Comparison of ENCODE assay signal across 7 mouse cellular contexts in genomic region chr2:73910571-73911174, GRCm38 (mm10). TPM values are rescaled to one million over a fixed set of nuclear protein-coding genes. Genes with fewer than 3 reads are reported as not detected.
A peak's percentile ranks its signal among the peaks of the same experiment; 100 is the strongest.
DNase-seq lines count a peak whose midpoint lies in the region; ATAC-seq lines count a peak whose summit lies in the region.

No protein-coding gene starts in this region.

- H3K4me2 ChIP-seq in intestine, embryonic 15.5 days (replicated peaks) = peak overlapping the region; percentile 66
- H3K4me2 ChIP-seq in limb, embryonic 11.5 days (ENCODE audit: low read depth, severe bottlenecking) = peak overlapping the region; percentile 66
- H3K4me2 ChIP-seq in midbrain, embryonic 12.5 days (replicated peaks) = peak overlapping the region; percentile 78

- DNase-seq in adrenal gland, adult 2 months = peak; percentile 79
- peak; percentile 69 for DNase-seq in embryo, embryonic 11 days
- DNase-seq in gastrocnemius, postnatal 36 days = peak; percentile 44 to 51
- DNase-seq in limb, embryonic 11.5 days (ENCODE audit: low spot score) = peak; percentile 66
- DNase-seq in spleen, adult 12 weeks (ENCODE audit: low spot score) = peak; percentile 35

- peaks cover 23% of the 10 kb centered on the region for H3K36me3 ChIP-seq in intestine, embryonic 15.5 days
- H3K36me3 ChIP-seq in limb, embryonic 11.5 days (ENCODE audit: control insufficient read depth, insufficient read depth, low read length) = peaks cover 19% of the 10 kb centered on the region
- H3K36me3 ChIP-seq in midbrain, embryonic 12.5 days = peaks cover 27% of the 10 kb centered on the region

- ATAC-seq in intestine, embryonic 15.5 days = peak; percentile 73
- peak; percentile 53; the same call in 1 of the 2 replicates for ATAC-seq in limb, embryonic 11.5 days (ENCODE audit: insufficient number of reproducible peaks, low FRiP score, low TSS enrichment, low read depth)
- no peak; the same call in none of the 2 replicates for ATAC-seq in midbrain, embryonic 12.5 days (ENCODE audit: low FRiP score, low read depth)

- peak overlapping the region; percentile 100 for H3K9ac ChIP-seq in intestine, embryonic 15.5 days
- H3K9ac ChIP-seq in limb, embryonic 11.5 days (ENCODE audit: low read length) = peak overlapping the region; percentile 84
- peak overlapping the region; percentile 99 for H3K9ac ChIP-seq in midbrain, embryonic 12.5 days (replicated peaks)

- peak overlapping the region; percentile 93 for H3K27ac ChIP-seq in intestine, embryonic 15.5 days
- H3K27ac ChIP-seq in limb, embryonic 11.5 days (replicated peaks; ENCODE audit: low read depth, low read length) = peak overlapping the region; percentile 81
- H3K27ac ChIP-seq in midbrain, embryonic 12.5 days (replicated peaks) = peak overlapping the region; percentile 90

- H3K9me3 ChIP-seq in intestine, embryonic 15.5 days = no peaks in the 10 kb centered on the region
- H3K9me3 ChIP-seq in limb, embryonic 11.5 days (ENCODE audit: control insufficient read depth, low read length) = no peaks in the 10 kb centered on the region
- H3K9me3 ChIP-seq in midbrain, embryonic 12.5 days = no peaks in the 10 kb centered on the region

- peak overlapping the region; percentile 92 for H3K4me3 ChIP-seq in intestine, embryonic 15.5 days (replicated peaks)
- H3K4me3 ChIP-seq in limb, embryonic 11.5 days (ENCODE audit: low read depth, low read length) = peak overlapping the region; percentile 73
- H3K4me3 ChIP-seq in midbrain, embryonic 12.5 days = peak overlapping the region; percentile 99

- H3K27me3 ChIP-seq in intestine, embryonic 15.5 days (replicated peaks) = no peaks in the 10 kb centered on the region
- no peaks in the 10 kb centered on the region for H3K27me3 ChIP-seq in limb, embryonic 11.5 days (ENCODE audit: control insufficient read depth, insufficient read depth, low read length)
- H3K27me3 ChIP-seq in midbrain, embryonic 12.5 days = no peaks in the 10 kb centered on the region

- H3K4me1 ChIP-seq in intestine, embryonic 15.5 days (replicated peaks) = 0 out of 2 replicates have a peak, but pooled peaks cover 3% of the 10 kb centered on the region
- 0 out of 2 replicates have a peak, but pooled peaks cover 2% of the 10 kb centered on the region for H3K4me1 ChIP-seq in limb, embryonic 11.5 days (ENCODE audit: control insufficient read depth, insufficient read depth, low read length)
- peaks cover 8% of the 10 kb centered on the region; the same call in 1 of the 2 replicates for H3K4me1 ChIP-seq in midbrain, embryonic 12.5 days

- WGBS in intestine, embryonic 15.5 days = under 1% methylated on average over 48 of the region's 50 CpGs
- under 1% methylated on average over 50 of the region's 50 CpGs for WGBS in limb, embryonic 11.5 days
- WGBS in midbrain, embryonic 12.5 days = under 1% methylated on average over 43 of the region's 50 CpGs

- intact Hi-C loops in gastrocnemius, postnatal 36 days (cut with DNase I) = loop anchor here (1.0 to 5.0 kb wide), 2 partner anchors 17 to 318 kb away; no protein-coding TSS in a partner anchor

RNA-seq across cellular contexts. Expression of gene Atp5g3, which starts 0.5 kb away (rescaled TPM):
- total RNA-seq in adrenal gland, adult 2 months (2021) = 100 to 1,000 TPM; 595 to 604 TPM
- polyA plus RNA-seq in adrenal gland, adult 2 months (2012; rRNA removed) = 410 and 524 TPM in 2 replicates
- 1,000 to 10,000 TPM; 1,252 to 1,286 TPM for total RNA-seq in gastrocnemius, postnatal 36 days (2021)
- 1,647 and 1,711 TPM in 2 replicates for polyA plus RNA-seq in intestine, embryonic 15.5 days (2015; fragmentation: Nextera tagmentation; extraction: Ambion mirVana)
- 984 and 1,028 TPM in 2 replicates for polyA plus RNA-seq in limb, embryonic 11.5 days (2014; fragmentation: Nextera tagmentation; extraction: Ambion mirVana)
- polyA plus RNA-seq in midbrain, embryonic 12.5 days (2016; fragmentation: Nextera tagmentation; extraction: Ambion mirVana) = 697 and 747 TPM in 2 replicates

RNA-seq across cellular contexts. Expression of gene Atf2, which starts 18.2 kb away (rescaled TPM):
- 10 to 100 TPM; 73.3 to 94.2 TPM for total RNA-seq in adrenal gland, adult 2 months (2021)
- 5.0 and 7.7 TPM in 2 replicates for polyA plus RNA-seq in adrenal gland, adult 2 months (2012; rRNA removed)
- 10 to 100 TPM; 16.9 to 21.9 TPM for total RNA-seq in gastrocnemius, postnatal 36 days (2021)
- polyA plus RNA-seq in intestine, embryonic 15.5 days (2015; fragmentation: Nextera tagmentation; extraction: Ambion mirVana) = 53.2 and 55.1 TPM in 2 replicates
- 83.0 and 83.6 TPM in 2 replicates for polyA plus RNA-seq in limb, embryonic 11.5 days (2014; fragmentation: Nextera tagmentation; extraction: Ambion mirVana)
- 102 and 115 TPM in 2 replicates for polyA plus RNA-seq in midbrain, embryonic 12.5 days (2016; fragmentation: Nextera tagmentation; extraction: Ambion mirVana)
